Mouse (Mus musculus): ENCODE measurements around the gene Lrrc74a. TPM values are rescaled to one million over a fixed set of nuclear protein-coding genes. Genes with fewer than 3 reads are reported as not detected.

The Lrrc74a gene
- total and polyA plus RNA-seq, 2 experiments = not detected

DNA sequence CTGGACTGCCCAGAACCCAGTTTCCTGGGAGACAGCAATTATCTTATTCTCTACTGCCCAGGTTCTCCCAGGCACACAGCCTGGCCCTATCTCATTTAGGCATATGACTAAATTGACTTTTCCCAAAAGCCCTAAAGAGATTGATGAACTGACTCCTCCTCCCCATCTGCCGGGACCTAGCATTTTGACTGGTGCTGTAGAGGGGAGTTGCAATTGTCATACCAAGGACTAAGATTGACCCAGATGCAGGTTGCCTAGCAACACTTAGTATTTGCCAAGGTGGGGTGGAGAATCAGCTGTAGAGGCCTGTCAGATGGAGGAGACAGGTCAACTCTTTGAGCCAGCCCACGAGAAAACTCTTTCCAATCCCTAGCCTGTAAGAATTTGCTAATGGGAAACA, 36.2 kb upstream of the Lrrc74a start:
- no peak overlapping the region for H3K9ac ChIP-seq (ENCODE audit: low read depth, low read length)
- no peak for TF ChIP-seq POLR2A (IDR thresholded peaks at IDR 0.05; ENCODE audit: extremely low read depth, insufficient read depth, low read length)
- no peak for TF ChIP-seq CTCF (IDR thresholded peaks at IDR 0.05; ENCODE audit: low read depth, low read length)
- 69% methylated on average over 2 of the region's 2 CpGs for WGBS
- DNase-seq (ENCODE audit: extremely low read depth, low read depth, low spot score) = no peak
- H3K27me3 ChIP-seq (ENCODE audit: control insufficient read depth, insufficient read depth, low read length) = no peaks in the 10 kb centered on the region
- no peaks in the 10 kb centered on the region for H3K36me3 ChIP-seq (ENCODE audit: control insufficient read depth, insufficient read depth, low read length)
- H3K4me1 ChIP-seq (ENCODE audit: control insufficient read depth, insufficient read depth, low read length) = no peaks in the 10 kb centered on the region
- H3K4me3 ChIP-seq (ENCODE audit: insufficient read depth, low read depth, low read length) = no peak overlapping the region
- H3K27ac ChIP-seq (replicated peaks; ENCODE audit: insufficient read depth, low read depth, low read length) = no peak overlapping the region
- no peaks in the 10 kb centered on the region for H3K79me2 ChIP-seq (ENCODE audit: control insufficient read depth, insufficient read depth, low read length)

DNA sequence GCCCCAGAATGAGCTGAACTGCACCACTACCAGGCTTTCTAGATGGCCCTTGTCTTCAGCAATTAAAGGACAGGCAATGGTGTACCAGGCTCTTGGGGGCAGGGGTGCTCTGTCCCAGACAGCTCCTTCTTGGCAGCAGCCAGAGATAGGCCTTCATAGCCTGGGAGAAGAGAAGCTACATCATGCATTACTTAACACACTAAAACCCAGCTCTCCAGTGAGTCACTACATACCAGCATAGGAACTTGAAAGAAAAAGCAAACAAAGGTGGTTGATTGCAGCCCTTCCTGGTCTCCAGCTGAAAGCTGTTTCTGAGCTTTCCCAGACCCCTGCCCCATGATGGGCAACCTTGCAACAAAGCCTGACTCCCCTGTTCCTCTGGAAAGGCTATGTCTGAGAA, 35.6 kb upstream of the Lrrc74a start:
- Histone ChIP-seq H3K36me3 (ENCODE audit: control insufficient read depth, insufficient read depth, low read length) (no peaks in the 10 kb centered on the region), H3K4me3 (ENCODE audit: insufficient read depth, low read depth, low read length) (no peak overlapping the region), H3K27me3 (ENCODE audit: control insufficient read depth, insufficient read depth, low read length) (no peaks in the 10 kb centered on the region), H3K4me1 (ENCODE audit: control insufficient read depth, insufficient read depth, low read length) (no peaks in the 10 kb centered on the region), H3K79me2 (ENCODE audit: control insufficient read depth, insufficient read depth, low read length) (no peaks in the 10 kb centered on the region), H3K27ac (replicated peaks; ENCODE audit: insufficient read depth, low read depth, low read length) (no peak overlapping the region), H3K9ac (ENCODE audit: low read depth, low read length) (no peak overlapping the region)
- no peak for DNase-seq (ENCODE audit: extremely low read depth, low read depth, low spot score)
- TF ChIP-seq POLR2A (IDR thresholded peaks at IDR 0.05; ENCODE audit: extremely low read depth, insufficient read depth, low read length) (no peak), CTCF (IDR thresholded peaks at IDR 0.05; ENCODE audit: low read depth, low read length) (no peak)

DNA sequence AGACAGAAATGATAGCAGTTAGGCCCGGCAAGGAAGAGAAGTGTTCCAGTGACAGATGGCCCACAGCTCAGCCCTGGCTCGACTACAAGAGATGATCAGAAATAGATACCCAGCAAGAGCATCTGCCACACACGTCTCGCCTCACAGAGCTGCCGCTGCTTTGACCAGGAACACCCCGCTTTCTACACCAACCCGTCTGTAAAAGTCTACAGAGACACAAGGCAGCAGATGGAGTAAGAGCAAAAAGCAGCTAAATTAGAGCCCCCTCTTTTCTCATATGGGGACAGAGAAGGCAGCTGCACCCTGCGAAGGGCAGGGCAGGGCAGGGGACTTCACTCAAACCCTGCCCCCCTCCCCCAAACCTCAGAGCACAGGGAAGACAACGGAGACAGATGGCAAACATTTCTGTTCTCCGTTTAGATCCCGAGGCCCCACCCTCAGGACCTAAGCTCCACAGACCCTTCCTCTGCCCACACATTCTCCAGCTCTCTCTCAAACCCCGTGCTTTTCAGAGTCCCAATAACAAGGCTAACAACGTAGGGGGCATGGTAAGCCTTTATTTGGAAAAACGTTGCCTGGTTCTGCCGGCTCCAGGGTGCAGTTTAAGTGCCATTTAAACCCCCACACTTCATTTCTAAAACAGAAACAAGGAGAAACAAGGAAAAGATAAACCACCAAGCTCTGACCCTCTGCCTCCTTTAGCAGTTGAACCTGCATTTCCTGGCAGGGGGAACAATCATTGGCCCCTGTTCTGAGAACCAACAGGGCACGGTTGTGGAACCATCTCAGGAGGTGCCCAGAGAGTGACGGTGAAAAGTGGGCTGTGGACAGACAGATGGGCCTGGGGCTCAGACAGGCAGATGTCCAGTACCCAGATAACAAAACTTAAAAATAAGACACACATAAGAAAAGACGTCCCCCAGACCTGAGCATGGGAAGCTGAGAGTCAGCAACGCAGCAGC, 33.9 kb upstream of the Lrrc74a start:
- WGBS = 52% methylated on average over 19 of the region's 19 CpGs
- no peaks in the 10 kb centered on the region for H3K79me2 ChIP-seq (ENCODE audit: control insufficient read depth, insufficient read depth, low read length)
- TF ChIP-seq CTCF (IDR thresholded peaks at IDR 0.05; ENCODE audit: low read depth, low read length) = no peak
- no peak for TF ChIP-seq POLR2A (IDR thresholded peaks at IDR 0.05; ENCODE audit: extremely low read depth, insufficient read depth, low read length)
- no peak overlapping the region for H3K27ac ChIP-seq (replicated peaks; ENCODE audit: insufficient read depth, low read depth, low read length)
- H3K9ac ChIP-seq (ENCODE audit: low read depth, low read length) = no peak overlapping the region
- no peak overlapping the region for H3K4me3 ChIP-seq (ENCODE audit: insufficient read depth, low read depth, low read length)
- no peaks in the 10 kb centered on the region for H3K27me3 ChIP-seq (ENCODE audit: control insufficient read depth, insufficient read depth, low read length)
- no peaks in the 10 kb centered on the region for H3K4me1 ChIP-seq (ENCODE audit: control insufficient read depth, insufficient read depth, low read length)
- H3K36me3 ChIP-seq (ENCODE audit: control insufficient read depth, insufficient read depth, low read length) = no peaks in the 10 kb centered on the region
- DNase-seq (ENCODE audit: extremely low read depth, low read depth, low spot score) = no peak

DNA sequence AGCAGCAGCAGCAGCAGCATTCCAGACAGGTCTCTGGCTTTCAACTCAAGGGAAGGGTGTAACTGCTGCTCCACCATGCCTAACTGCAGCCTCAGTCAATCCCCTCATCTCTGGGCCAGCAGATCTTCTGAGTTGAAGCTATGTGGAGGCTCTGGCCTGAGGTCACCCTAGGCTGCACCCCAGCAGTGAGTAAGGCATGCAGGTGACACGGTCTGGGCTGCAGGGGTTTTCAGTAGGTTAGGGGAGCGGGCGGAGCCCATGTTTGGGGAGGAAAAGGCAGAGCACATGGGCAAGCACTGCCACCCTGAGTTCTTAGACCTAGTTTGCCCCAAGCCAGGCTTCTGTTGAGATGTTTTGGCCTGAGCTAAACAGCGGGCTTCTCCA, 33.2 kb upstream of the Lrrc74a start:
- Histone ChIP-seq H3K36me3 (ENCODE audit: control insufficient read depth, insufficient read depth, low read length) (no peaks in the 10 kb centered on the region), H3K4me1 (ENCODE audit: control insufficient read depth, insufficient read depth, low read length) (no peaks in the 10 kb centered on the region), H3K79me2 (ENCODE audit: control insufficient read depth, insufficient read depth, low read length) (no peaks in the 10 kb centered on the region), H3K27ac (replicated peaks; ENCODE audit: insufficient read depth, low read depth, low read length) (no peak overlapping the region), H3K27me3 (ENCODE audit: control insufficient read depth, insufficient read depth, low read length) (no peaks in the 10 kb centered on the region), H3K9ac (ENCODE audit: low read depth, low read length) (no peak overlapping the region), H3K4me3 (ENCODE audit: insufficient read depth, low read depth, low read length) (no peak overlapping the region)
- TF ChIP-seq CTCF (IDR thresholded peaks at IDR 0.05; ENCODE audit: low read depth, low read length) = no peak
- no peak for TF ChIP-seq POLR2A (IDR thresholded peaks at IDR 0.05; ENCODE audit: extremely low read depth, insufficient read depth, low read length)
- no peak for DNase-seq (ENCODE audit: extremely low read depth, low read depth, low spot score)
- 87% methylated on average over 4 of the region's 4 CpGs for WGBS

DNA sequence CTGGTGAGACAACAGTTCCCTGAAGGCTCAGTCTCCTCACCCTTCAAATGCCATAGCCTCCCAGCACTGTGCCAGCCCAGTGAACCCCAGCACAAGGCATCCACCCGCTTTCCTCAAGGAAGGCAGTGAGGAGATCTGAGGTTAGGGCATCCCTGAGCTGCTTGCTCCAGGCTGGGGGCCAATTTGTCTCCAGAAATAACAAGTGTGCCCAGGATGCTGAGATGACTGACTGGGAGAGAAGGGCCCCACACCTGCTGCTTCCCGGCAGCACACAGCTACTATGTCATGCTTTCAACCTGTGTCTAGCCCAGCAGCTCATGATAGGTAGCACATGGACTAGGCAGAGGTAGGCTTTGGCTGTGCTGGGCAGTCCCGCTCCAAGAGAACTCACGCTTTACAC, 32.7 kb upstream of the Lrrc74a start:
- Histone ChIP-seq H3K4me1 (ENCODE audit: control insufficient read depth, insufficient read depth, low read length) (no peaks in the 10 kb centered on the region), H3K36me3 (ENCODE audit: control insufficient read depth, insufficient read depth, low read length) (no peaks in the 10 kb centered on the region), H3K4me3 (ENCODE audit: insufficient read depth, low read depth, low read length) (no peak overlapping the region), H3K27ac (replicated peaks; ENCODE audit: insufficient read depth, low read depth, low read length) (no peak overlapping the region), H3K27me3 (ENCODE audit: control insufficient read depth, insufficient read depth, low read length) (no peaks in the 10 kb centered on the region), H3K9ac (ENCODE audit: low read depth, low read length) (no peak overlapping the region), H3K79me2 (ENCODE audit: control insufficient read depth, insufficient read depth, low read length) (no peaks in the 10 kb centered on the region)
- no peak for DNase-seq (ENCODE audit: extremely low read depth, low read depth, low spot score)
- 89% methylated on average over 4 of the region's 4 CpGs for WGBS
- no peak for TF ChIP-seq CTCF (IDR thresholded peaks at IDR 0.05; ENCODE audit: low read depth, low read length)
- TF ChIP-seq POLR2A (IDR thresholded peaks at IDR 0.05; ENCODE audit: extremely low read depth, insufficient read depth, low read length) = no peak

DNA sequence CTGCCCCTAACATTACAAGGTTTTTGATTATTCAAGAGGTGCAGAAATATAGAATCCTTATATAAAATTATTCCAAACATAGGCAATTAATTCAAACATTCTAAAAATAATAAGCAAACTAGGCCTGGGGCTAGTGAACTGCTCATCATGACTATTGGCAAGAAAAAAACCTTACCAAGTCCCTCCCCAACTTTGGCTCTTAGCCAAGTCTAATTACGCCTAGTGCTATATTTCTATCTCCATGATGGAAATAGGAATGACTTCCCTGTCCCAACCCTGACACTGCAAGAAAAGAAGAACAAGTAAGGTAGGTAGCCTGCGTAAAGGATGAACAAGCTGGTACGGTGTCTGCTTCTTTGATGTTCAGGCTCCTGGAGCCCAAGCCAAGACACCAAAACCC, 31.5 kb upstream of the Lrrc74a start:
- no peak overlapping the region for H3K27ac ChIP-seq (replicated peaks; ENCODE audit: insufficient read depth, low read depth, low read length)
- no peaks in the 10 kb centered on the region for H3K27me3 ChIP-seq (ENCODE audit: control insufficient read depth, insufficient read depth, low read length)
- WGBS = 97% methylated on average over 3 of the region's 3 CpGs
- no peak overlapping the region for H3K4me3 ChIP-seq (ENCODE audit: insufficient read depth, low read depth, low read length)
- no peak for DNase-seq (ENCODE audit: extremely low read depth, low read depth, low spot score)
- H3K79me2 ChIP-seq (ENCODE audit: control insufficient read depth, insufficient read depth, low read length) = no peaks in the 10 kb centered on the region
- TF ChIP-seq POLR2A (IDR thresholded peaks at IDR 0.05; ENCODE audit: extremely low read depth, insufficient read depth, low read length) (no peak), CTCF (IDR thresholded peaks at IDR 0.05; ENCODE audit: low read depth, low read length) (no peak)
- H3K4me1 ChIP-seq (ENCODE audit: control insufficient read depth, insufficient read depth, low read length) = no peaks in the 10 kb centered on the region
- no peaks in the 10 kb centered on the region for H3K36me3 ChIP-seq (ENCODE audit: control insufficient read depth, insufficient read depth, low read length)
- no peak overlapping the region for H3K9ac ChIP-seq (ENCODE audit: low read depth, low read length)
